20 mouse cellular contexts compared by ENCODE assay signal in genomic region chr7:102229814-102230213, GRCm38 (mm10). TPM values are rescaled to one million over a fixed set of nuclear protein-coding genes. Genes with fewer than 3 reads are reported as not detected.
DNase-seq lines count a peak whose midpoint lies in the region; ATAC-seq and TF ChIP-seq lines count a peak whose summit lies in the region.
"Had no signal": no experiment of that assay in that cellular context is flagged by ENCODE, and none has a peak within 500 bp of the region (broad histone marks: within the 10 kb centered on the region; RNA-seq: fewer than 3 reads in every experiment).

No protein-coding gene starts in this region.

- H3K4me3 ChIP-seq in heart, adult 2 months = no peak overlapping the region
- H3K4me3 ChIP-seq in lung, postnatal 0 days (ENCODE audit: low read depth, low read length) = no peak overlapping the region
- H3K4me3 ChIP-seq: forebrain, embryonic 15.5 days; hindbrain, embryonic 15.5 days; kidney, embryonic 15.5 days; limb, embryonic 13.5 days; midbrain, embryonic 10.5 days; neural tube, embryonic 12.5 days had no signal

- H3K79me2 ChIP-seq in heart, adult 2 months (replicated peaks; ENCODE audit: control insufficient read depth, insufficient read depth, low read length) = no peaks in the 10 kb centered on the region

- no peaks in the 10 kb centered on the region for H3K9me3 ChIP-seq in lung, postnatal 0 days (ENCODE audit: low read length)
- H3K9me3 ChIP-seq: forebrain, embryonic 15.5 days; hindbrain, embryonic 15.5 days; kidney, embryonic 15.5 days; neural tube, embryonic 12.5 days had no signal

- peaks cover 7% of the 10 kb centered on the region for H3K4me1 ChIP-seq in heart, adult 2 months (ENCODE audit: control insufficient read depth, insufficient read depth, low read length)
- peaks cover 6% of the 10 kb centered on the region; the same call in 1 of the 2 replicates for H3K4me1 ChIP-seq in lung, postnatal 0 days (ENCODE audit: insufficient read depth, low read depth, low read length)
- H3K4me1 ChIP-seq: forebrain, embryonic 15.5 days; hindbrain, embryonic 15.5 days; kidney, embryonic 15.5 days; limb, embryonic 13.5 days; neural tube, embryonic 12.5 days had no signal

- TF ChIP-seq EP300 in heart, adult 2 months (IDR thresholded peaks at IDR 0.05; ENCODE audit: insufficient read depth, low read depth, low read length) = no peak
- no peak for TF ChIP-seq EP300 in lung, postnatal 0 days (IDR thresholded peaks at IDR 0.05)

- no peaks in the 10 kb centered on the region for H3K27me3 ChIP-seq in heart, adult 2 months (ENCODE audit: control insufficient read depth, insufficient read depth, low read length)
- H3K27me3 ChIP-seq in lung, postnatal 0 days (replicated peaks; ENCODE audit: insufficient read depth, low read length) = no peaks in the 10 kb centered on the region
- H3K27me3 ChIP-seq: forebrain, embryonic 15.5 days; hindbrain, embryonic 15.5 days; kidney, embryonic 15.5 days; limb, embryonic 13.5 days; neural tube, embryonic 12.5 days had no signal

- peaks cover 4% of the 10 kb centered on the region; the same call in 1 of the 2 replicates for H3K36me3 ChIP-seq in heart, adult 2 months (ENCODE audit: control insufficient read depth, insufficient read depth, low read length)
- H3K36me3 ChIP-seq in lung, postnatal 0 days (ENCODE audit: insufficient read depth, low read length) = no peaks in the 10 kb centered on the region
- H3K36me3 ChIP-seq: forebrain, embryonic 15.5 days had no signal

- no peak for TF ChIP-seq POLR2A in heart, adult 2 months (IDR thresholded peaks at IDR 0.05; ENCODE audit: insufficient read depth, low read depth, low read length)

- TF ChIP-seq CTCF in heart, adult 2 months (IDR thresholded peaks at IDR 0.05) = no peak
- TF ChIP-seq CTCF in lung, postnatal 0 days (IDR thresholded peaks at IDR 0.05) = no peak

- DNase-seq in heart, adult 11 months = peak; percentile 95
- DNase-seq in heart, adult 2 months = no peak
- DNase-seq in ovary, adult 18-20 months (ENCODE audit: low spot score) = peak; percentile 57
- DNase-seq in ovary, postnatal 36 days (ENCODE audit: low spot score) = no peak
- DNase-seq in lung, postnatal 0 days (ENCODE audit: low spot score) = peak; percentile 33
- peak; percentile 80 for DNase-seq in testis, postnatal 14 days (ENCODE audit: low spot score)
- DNase-seq: B cell, adult 2 months; cerebellum, postnatal 25 days; embryo, embryonic 11 days; heart, postnatal 4 days had no signal

- H3K27ac ChIP-seq in heart, adult 2 months = no peak overlapping the region
- H3K27ac ChIP-seq in lung, postnatal 0 days (ENCODE audit: low read length) = no peak overlapping the region
- H3K27ac ChIP-seq: forebrain, embryonic 15.5 days; hindbrain, embryonic 15.5 days; kidney, embryonic 15.5 days; limb, embryonic 13.5 days; liver, embryonic 14.5 days; midbrain, embryonic 10.5 days; neural tube, embryonic 12.5 days had no signal

- peak; percentile 13; the same call in 1 of the 2 replicates for ATAC-seq in lung, postnatal 0 days
- ATAC-seq in monocyte, adult 5-6 weeks (replicated peaks; ENCODE audit: insufficient number of reproducible peaks, low FRiP score, low TSS enrichment, poor library complexity, severe bottlenecking) = no peak
- no peak for ATAC-seq in CD4-positive, CD25-positive, alpha-beta regulatory T cell, adult 4 months
- ATAC-seq: forebrain, embryonic 15.5 days; intestine, embryonic 16.5 days had no signal

- H3K4me2 ChIP-seq in lung, postnatal 0 days (replicated peaks; ENCODE audit: low read depth, low read length) = no peak overlapping the region
- H3K4me2 ChIP-seq: forebrain, embryonic 15.5 days; hindbrain, embryonic 15.5 days; kidney, embryonic 15.5 days; limb, embryonic 13.5 days; neural tube, embryonic 12.5 days had no signal

- H3K9ac ChIP-seq in heart, adult 2 months (ENCODE audit: low read depth, low read length) = no peak overlapping the region
- no peak overlapping the region for H3K9ac ChIP-seq in lung, postnatal 0 days (replicated peaks; ENCODE audit: low read depth)
- H3K9ac ChIP-seq: forebrain, embryonic 15.5 days; hindbrain, embryonic 15.5 days; kidney, embryonic 15.5 days; limb, embryonic 13.5 days; liver, embryonic 14.5 days; neural tube, embryonic 12.5 days had no signal

- 83% methylated on average over 6 of the region's 6 CpGs for WGBS in heart, adult 2 months
- 70% methylated on average over 6 of the region's 6 CpGs for WGBS in lung, postnatal 0 days

- intact Hi-C loops in heart, adult 2 months (cut with DNase I) = no loop called here

RNA-seq across cellular contexts. Expression of gene Pgap2, which starts 19.8 kb away (rescaled TPM):
- 10 to 100 TPM; 59.7 to 65.4 TPM for total RNA-seq in heart, adult 2 months (2021)
- polyA plus RNA-seq in heart, adult 2 months (2012; rRNA removed) = 111 and 124 TPM in 2 replicates
- polyA plus RNA-seq in lung, postnatal 0 days (2015; fragmentation: Nextera tagmentation; extraction: Ambion mirVana) = 109 and 137 TPM in 2 replicates
- total RNA-seq in monocyte, adult 5-6 weeks (2017) = 14.2 to 22.1 TPM (median 16.5 TPM) in 3 replicates
- polyA plus RNA-seq in CD4-positive, CD25-positive, alpha-beta regulatory T cell, adult 4 months (2017; shearing (Covaris generic)) = 10 to 100 TPM; 46.8 to 60.4 TPM

RNA-seq across cellular contexts. Expression of gene Nup98, which starts 19.8 kb away (rescaled TPM):
- 10 to 100 TPM; 31.9 to 32.9 TPM for total RNA-seq in heart, adult 2 months (2021)
- polyA plus RNA-seq in heart, adult 2 months (2012; rRNA removed) = 9.9 and 15.6 TPM in 2 replicates
- polyA plus RNA-seq in lung, postnatal 0 days (2015; fragmentation: Nextera tagmentation; extraction: Ambion mirVana) = 15.5 and 17.0 TPM in 2 replicates
- 67.0 to 71.8 TPM (median 71.7 TPM) in 3 replicates for total RNA-seq in monocyte, adult 5-6 weeks (2017)
- polyA plus RNA-seq in CD4-positive, CD25-positive, alpha-beta regulatory T cell, adult 4 months (2017; shearing (Covaris generic)) = 10 to 100 TPM; 37.2 to 39.6 TPM

RNA-seq across cellular contexts. Expression of gene Rhog, which starts 26.0 kb away (rescaled TPM):
- total RNA-seq in heart, adult 2 months (2021) = 10 to 100 TPM; 22.4 to 26.3 TPM
- 22.5 and 34.2 TPM in 2 replicates for polyA plus RNA-seq in heart, adult 2 months (2012; rRNA removed)
- polyA plus RNA-seq in lung, postnatal 0 days (2015; fragmentation: Nextera tagmentation; extraction: Ambion mirVana) = 133 and 141 TPM in 2 replicates
- total RNA-seq in monocyte, adult 5-6 weeks (2017) = 46.7 to 78.6 TPM (median 62.1 TPM) in 3 replicates
- polyA plus RNA-seq in CD4-positive, CD25-positive, alpha-beta regulatory T cell, adult 4 months (2017; shearing (Covaris generic)) = 100 to 1,000 TPM; 146 to 173 TPM

RNA-seq across cellular contexts. Expression of gene Stim1, which starts 37.8 kb away (rescaled TPM):
- total RNA-seq in heart, adult 2 months (2021) = 10 to 100 TPM; 23.9 to 24.1 TPM
- 22.8 and 26.8 TPM in 2 replicates for polyA plus RNA-seq in heart, adult 2 months (2012; rRNA removed)
- 18.6 and 19.1 TPM in 2 replicates for polyA plus RNA-seq in lung, postnatal 0 days (2015; fragmentation: Nextera tagmentation; extraction: Ambion mirVana)
- total RNA-seq in monocyte, adult 5-6 weeks (2017) = 46.8 to 79.7 TPM (median 51.0 TPM) in 3 replicates
- 10 to 100 TPM; 48.9 to 54.7 TPM for polyA plus RNA-seq in CD4-positive, CD25-positive, alpha-beta regulatory T cell, adult 4 months (2017; shearing (Covaris generic))

Comparison
In these comparisons a context has a peak if more than half of its experiments do, and no peak if none do; other contexts are left out.
1. DNase-seq: peak in heart, adult 11 months (single experiment), ovary, adult 18-20 months (single experiment), lung, postnatal 0 days (single experiment) and testis, postnatal 14 days (single experiment); none in heart, adult 2 months (0 of 2) and ovary, postnatal 36 days (single experiment).